Mouse (Mus musculus): ENCODE data around the gene Dpp4.

DNA sequence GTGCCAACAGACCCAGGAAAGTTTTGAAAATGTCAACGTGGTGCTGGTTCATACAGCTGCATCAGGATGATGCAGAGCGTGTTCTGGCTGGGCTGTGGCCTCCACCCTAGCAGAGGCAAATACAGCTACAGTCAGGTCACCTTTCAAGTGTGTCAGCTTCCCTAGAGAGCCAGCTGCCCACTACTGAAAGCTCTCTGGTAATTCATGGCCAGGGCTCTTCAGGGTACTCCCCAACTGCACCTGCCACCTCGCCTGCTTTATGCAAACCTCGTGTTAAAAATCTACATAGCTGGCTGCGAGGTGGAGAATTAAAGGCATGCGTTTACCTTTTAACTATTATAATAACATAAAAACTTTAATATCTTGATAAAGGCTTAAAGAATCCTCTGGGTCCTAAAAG lies 67.7 kb downstream of the Dpp4 start:
- no peak for TF ChIP-seq CTCF (IDR thresholded peaks at IDR 0.05)
- no peak for TF ChIP-seq EP300 (IDR thresholded peaks at IDR 0.05)
